Mouse (Mus musculus): ENCODE measurements at regions not wholly inside any gene's neighbourhood (a gene's known extent, or its start where the extent isn't known, plus 50 kb on each side); places are given as distances from the start of the nearest gene placed in this dataset.

GRCm38 (mm10) chr17:51525219-51525618 is 307.9 kb downstream of the Satb1 start:
- TF ChIP-seq HCFC1 (IDR thresholded peaks at IDR 0.05; ENCODE audit: borderline replicate concordance, insufficient read depth, low read length) (no peak), MAFK (IDR thresholded peaks at IDR 0.05; ENCODE audit: insufficient read depth, low read depth, low read length) (no peak), ZNF384 (IDR thresholded peaks at IDR 0.05; ENCODE audit: low read depth, low read length) (no peak)

Data from ES-E14 (cell line).